13 mouse cellular contexts compared by ENCODE assay signal in the genomic region with DNA sequence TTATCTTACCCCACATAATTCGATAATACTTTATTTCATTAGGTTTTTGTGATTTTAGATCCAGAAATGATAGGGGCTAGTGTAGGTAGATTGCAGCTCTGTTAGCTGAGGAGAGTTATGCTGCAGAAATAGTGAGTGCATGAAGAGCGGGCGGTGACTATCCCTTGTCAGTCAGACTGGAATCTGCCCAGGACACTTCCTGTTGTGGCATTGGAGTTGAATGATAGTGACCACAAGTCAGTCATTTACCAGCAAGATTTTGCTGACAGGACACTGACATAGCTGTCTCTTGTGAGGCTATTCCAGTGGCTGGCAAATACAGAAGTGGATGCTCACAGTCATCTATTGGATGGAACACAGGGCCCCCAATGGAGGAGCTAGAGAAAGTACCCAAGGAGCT.
"Had no signal": no experiment of that assay in that cellular context is flagged by ENCODE, and none has a peak within 500 bp of the region (broad histone marks: within the 10 kb centered on the region; RNA-seq: fewer than 3 reads in every experiment).

No protein-coding gene starts in this region.

- H3K9ac ChIP-seq: intestine, embryonic 15.5 days; limb, embryonic 15.5 days; liver, embryonic 12.5 days; lung, embryonic 14.5 days; midbrain, embryonic 15.5 days; neural tube, embryonic 12.5 days had no signal

- H3K4me1 ChIP-seq: intestine, embryonic 15.5 days; limb, embryonic 15.5 days; midbrain, embryonic 15.5 days; neural tube, embryonic 12.5 days had no signal

- H3K4me2 ChIP-seq: intestine, embryonic 15.5 days; limb, embryonic 15.5 days; liver, embryonic 12.5 days; lung, embryonic 14.5 days; midbrain, embryonic 15.5 days; neural tube, embryonic 12.5 days had no signal

- H3K27ac ChIP-seq: intestine, embryonic 15.5 days; kidney, postnatal 0 days; limb, embryonic 15.5 days; liver, embryonic 12.5 days; midbrain, embryonic 15.5 days; neural tube, embryonic 12.5 days; stomach, postnatal 0 days had no signal

- DNase-seq: kidney, adult 8-10 months; layer of hippocampus, postnatal 36 days; lung, embryonic 14.5 days; lung, postnatal 10 days; lung, postnatal 4 days; thymus, postnatal 4 days had no signal

- H3K27me3 ChIP-seq: intestine, embryonic 15.5 days; limb, embryonic 15.5 days; liver, embryonic 12.5 days; midbrain, embryonic 15.5 days; neural tube, embryonic 12.5 days had no signal

- H3K4me3 ChIP-seq: intestine, embryonic 15.5 days; limb, embryonic 15.5 days; liver, embryonic 12.5 days; midbrain, embryonic 15.5 days; neural tube, embryonic 12.5 days had no signal

- H3K9me3 ChIP-seq: intestine, embryonic 15.5 days; limb, embryonic 15.5 days; liver, embryonic 12.5 days; midbrain, embryonic 15.5 days; neural tube, embryonic 12.5 days had no signal

- ATAC-seq: intestine, embryonic 15.5 days; liver, embryonic 12.5 days; midbrain, embryonic 15.5 days had no signal

- H3K36me3 ChIP-seq: intestine, embryonic 15.5 days; limb, embryonic 15.5 days; liver, embryonic 12.5 days; midbrain, embryonic 15.5 days; neural tube, embryonic 12.5 days had no signal
